Mouse (Mus musculus) heart, postnatal 25 days (tissue): Measurements from ENCODE around the gene Ctnnbip1. TPM values are rescaled to one million over a fixed set of nuclear protein-coding genes. Genes with fewer than 3 reads are reported as not detected.

Source experiments
- DNase-seq: peaks from one replicate; pipeline ENCODE4 v3.0.0; 2022; ENCODE audit warnings: low spot score
- intact Hi-C: fragments of 180-260 bp; cut with DNase I; formaldehyde crosslinking; loops from one replicate; pipeline ENCODE4 v1.15.1; 2025
- total RNA-seq, 2 experiments: library from RNA; stranded (reverse); gene quantifications; 2 replicates each; pipeline ENCODE4 v1.2.3; 2021

Ctnnbip1 gene
- total RNA-seq, 2 experiments from 2014 or later: 33.0 to 35.4 TPM

GRCm38 (mm10) chr4:149518351-149519220 lies 550 bp downstream of the Ctnnbip1 start:
- intact Hi-C loops: no loop called here
- DNase-seq: no peak

GRCm38 (mm10) chr4:149521258-149521657 lies 3.2 kb downstream of the Ctnnbip1 start:
- DNase-seq: no peak
- intact Hi-C loops: no loop called here

GRCm38 (mm10) chr4:149523961-149524360 lies 5.9 kb downstream of the Ctnnbip1 start:
- intact Hi-C loops: no loop called here
- no peak for DNase-seq

- intact Hi-C loops: no loop called here
- no peak for DNase-seq
Measured at GRCm38 (mm10) chr4:149525170-149525569, 7.1 kb downstream of the Ctnnbip1 start.

- no peak for DNase-seq
- intact Hi-C loops: no loop called here
Measured at GRCm38 (mm10) chr4:149525811-149526210, 7.8 kb downstream of the Ctnnbip1 start.

- DNase-seq: peak; percentile 68
- intact Hi-C loops: no loop called here
Measured at GRCm38 (mm10) chr4:149526330-149526729, 8.3 kb downstream of the Ctnnbip1 start.

- intact Hi-C loops: no loop called here
- DNase-seq: peak; percentile 30
Measured at GRCm38 (mm10) chr4:149527621-149528354, 9.8 kb downstream of the Ctnnbip1 start.

GRCm38 (mm10) chr4:149529691-149530090 lies 11.7 kb downstream of the Ctnnbip1 start:
- no peak for DNase-seq
- intact Hi-C loops: no loop called here

- intact Hi-C loops: no loop called here
- DNase-seq: no peak
Measured at GRCm38 (mm10) chr4:149539441-149539840, 21.4 kb downstream of the Ctnnbip1 start.

GRCm38 (mm10) chr4:149541935-149542334 lies 23.9 kb downstream of the Ctnnbip1 start:
- intact Hi-C loops: loop anchor here (2.0 kb wide), 3 partner anchors 57 to 167 kb away; partner anchors contain the start of genes Lzic and Nmnat1
- DNase-seq: no peak

GRCm38 (mm10) chr4:149542431-149542830 lies 24.4 kb downstream of the Ctnnbip1 start:
- DNase-seq: no peak
- intact Hi-C loops: loop anchor here (2.0 kb wide), 3 partner anchors 58 to 168 kb away; partner anchors contain the start of genes Lzic and Nmnat1

GRCm38 (mm10) chr4:149542927-149543553 lies 25.0 kb downstream of the Ctnnbip1 start:
- DNase-seq: peak; percentile 40
- intact Hi-C loops: loop anchor here (1.0 to 2.0 kb wide), 4 partner anchors 41 to 168 kb away; partner anchors contain the start of genes Lzic and Nmnat1

- no peak for DNase-seq
- intact Hi-C loops: loop anchor here (5.0 kb wide), 1 partner anchor 167 kb away; no protein-coding TSS in a partner anchor
Measured at GRCm38 (mm10) chr4:149544892-149545291, 26.9 kb downstream of the Ctnnbip1 start.

GRCm38 (mm10) chr4:149546797-149547444 lies 28.9 kb downstream of the Ctnnbip1 start:
- DNase-seq: no peak
- intact Hi-C loops: loop anchor here (5.0 kb wide), 1 partner anchor 165 kb away; no protein-coding TSS in a partner anchor

- DNase-seq: no peak
- intact Hi-C loops: loop anchor here (5.0 kb wide), 1 partner anchor 165 kb away; no protein-coding TSS in a partner anchor
Measured at GRCm38 (mm10) chr4:149547523-149547922, 29.5 kb downstream of the Ctnnbip1 start.

- intact Hi-C loops: loop anchor here (1.0 to 5.0 kb wide), 2 partner anchors 62 to 163 kb away; no protein-coding TSS in a partner anchor
- DNase-seq: peak; percentile 56
Measured at GRCm38 (mm10) chr4:149549221-149549925, 31.3 kb downstream of the Ctnnbip1 start.

GRCm38 (mm10) chr4:149550866-149551265 lies 32.8 kb downstream of the Ctnnbip1 start:
- intact Hi-C loops: loop anchor here (5.0 kb wide), 1 partner anchor 36 kb away; the partner anchor contains the start of gene Clstn1
- no peak for DNase-seq

GRCm38 (mm10) chr4:149551696-149552095 lies 33.7 kb downstream of the Ctnnbip1 start:
- intact Hi-C loops: loop anchor here (5.0 kb wide), 1 partner anchor 36 kb away; the partner anchor contains the start of gene Clstn1
- DNase-seq: no peak

- intact Hi-C loops: loop anchor here (5.0 kb wide), 1 partner anchor 33 kb away; the partner anchor contains the start of gene Clstn1
- DNase-seq: no peak
Measured at GRCm38 (mm10) chr4:149553834-149554233, 35.8 kb downstream of the Ctnnbip1 start.
